Mouse (Mus musculus): Measurements from ENCODE around the gene Snx27. TPM values are rescaled to one million over a fixed set of nuclear protein-coding genes. Genes with fewer than 3 reads are reported as not detected.

Gene Snx27
- polyA plus RNA-seq (2016; fragmentation: Nextera tagmentation; extraction: Ambion mirVana): 41.2 and 46.5 TPM in 2 replicates

GRCm38 (mm10) chr3:94582456-94582891 lies at the start of gene Snx27:
Snx27 (minus strand) TSS chr3:94582716.
- WGBS: under 1% methylated on average over 42 of the region's 42 CpGs
- Histone ChIP-seq H3K4me3 (peak within 1 kb of the TSS; percentile 94), H3K27ac (peak within 1 kb of the TSS; percentile 96), H3K27me3 (ENCODE audit: poor library complexity, severe bottlenecking) (no peaks in the 10 kb centered on the region), H3K9me3 (no peaks in the 10 kb centered on the region), H3K36me3 (replicated peaks) (no peaks in the 10 kb centered on the region), H3K4me1 (peaks cover 32% of the 10 kb centered on the region)
- peak; percentile 90 for DNase-seq (ENCODE audit: extremely low spot score, low spot score)

GRCm38 (mm10) chr3:94629876-94630275 lies 47.4 kb upstream of the Snx27 start:
- no peaks in the 10 kb centered on the region for H3K4me1 ChIP-seq
- 88% methylated on average over 3 of the region's 3 CpGs for WGBS
- H3K36me3 ChIP-seq (replicated peaks): no peaks in the 10 kb centered on the region
- no peak overlapping the region for H3K27ac ChIP-seq
- H3K27me3 ChIP-seq (ENCODE audit: poor library complexity, severe bottlenecking): no peaks in the 10 kb centered on the region
- H3K9me3 ChIP-seq: no peaks in the 10 kb centered on the region
- no peak overlapping the region for H3K4me3 ChIP-seq
- DNase-seq (ENCODE audit: extremely low spot score, low spot score): no peak

- WGBS: 90% methylated on average over 5 of the region's 5 CpGs
- Histone ChIP-seq H3K4me3 (no peak overlapping the region), H3K9me3 (no peaks in the 10 kb centered on the region), H3K36me3 (replicated peaks) (no peaks in the 10 kb centered on the region), H3K4me1 (no peaks in the 10 kb centered on the region), H3K27me3 (ENCODE audit: poor library complexity, severe bottlenecking) (no peaks in the 10 kb centered on the region), H3K27ac (no peak overlapping the region)
- no peak for DNase-seq (ENCODE audit: extremely low spot score, low spot score)
These were observed 46.2 kb upstream of the Snx27 start for GRCm38 (mm10) chr3:94628712-94629111.

GRCm38 (mm10) chr3:94624281-94624680 lies 41.8 kb upstream of the Snx27 start:
- Histone ChIP-seq H3K27me3 (ENCODE audit: poor library complexity, severe bottlenecking) (no peaks in the 10 kb centered on the region), H3K4me1 (no peaks in the 10 kb centered on the region), H3K27ac (no peak overlapping the region), H3K36me3 (replicated peaks) (no peaks in the 10 kb centered on the region), H3K4me3 (no peak overlapping the region), H3K9me3 (no peaks in the 10 kb centered on the region)
- DNase-seq (ENCODE audit: extremely low spot score, low spot score): no peak
- WGBS: 90% methylated on average over 4 of the region's 4 CpGs

- Histone ChIP-seq H3K27me3 (ENCODE audit: poor library complexity, severe bottlenecking) (no peaks in the 10 kb centered on the region), H3K27ac (0 out of 2 replicates have a peak overlapping the region, but pooled peaks have one; percentile 42), H3K36me3 (replicated peaks) (no peaks in the 10 kb centered on the region), H3K4me3 (no peak overlapping the region), H3K4me1 (no peaks in the 10 kb centered on the region), H3K9me3 (no peaks in the 10 kb centered on the region)
- WGBS: 93% methylated on average over 10 of the region's 10 CpGs
- no peak for DNase-seq (ENCODE audit: extremely low spot score, low spot score)
These were observed 40.0 kb upstream of the Snx27 start for GRCm38 (mm10) chr3:94622550-94622949.

GRCm38 (mm10) chr3:94621740-94622507 lies 39.4 kb upstream of the Snx27 start:
- Histone ChIP-seq H3K9me3 (no peaks in the 10 kb centered on the region), H3K4me1 (no peaks in the 10 kb centered on the region), H3K27me3 (ENCODE audit: poor library complexity, severe bottlenecking) (no peaks in the 10 kb centered on the region), H3K4me3 (no peak overlapping the region), H3K27ac (peak overlapping the region; percentile 42; the same call in 1 of the 2 replicates), H3K36me3 (replicated peaks) (no peaks in the 10 kb centered on the region)
- DNase-seq (ENCODE audit: extremely low spot score, low spot score): no peak
- WGBS: 90% methylated on average over 11 of the region's 11 CpGs

- WGBS: 68% methylated on average over 4 of the region's 4 CpGs
- no peak overlapping the region for H3K27ac ChIP-seq
- peaks cover 9% of the 10 kb centered on the region for H3K4me1 ChIP-seq
- H3K4me3 ChIP-seq: no peak overlapping the region
- peak; percentile 21 for DNase-seq (ENCODE audit: extremely low spot score, low spot score)
- H3K9me3 ChIP-seq: no peaks in the 10 kb centered on the region
- no peaks in the 10 kb centered on the region for H3K27me3 ChIP-seq (ENCODE audit: poor library complexity, severe bottlenecking)
- H3K36me3 ChIP-seq (replicated peaks): no peaks in the 10 kb centered on the region
These were observed 34.2 kb upstream of the Snx27 start for GRCm38 (mm10) chr3:94616717-94617116.

GRCm38 (mm10) chr3:94613258-94613878 lies 30.9 kb upstream of the Snx27 start:
- DNase-seq (ENCODE audit: extremely low spot score, low spot score): no peak
- H3K9me3 ChIP-seq: no peaks in the 10 kb centered on the region
- H3K27me3 ChIP-seq (ENCODE audit: poor library complexity, severe bottlenecking): no peaks in the 10 kb centered on the region
- WGBS: 64% methylated on average over 7 of the region's 7 CpGs
- no peak overlapping the region for H3K4me3 ChIP-seq
- no peak overlapping the region for H3K27ac ChIP-seq
- H3K36me3 ChIP-seq (replicated peaks): no peaks in the 10 kb centered on the region
- H3K4me1 ChIP-seq: peaks cover 9% of the 10 kb centered on the region

GRCm38 (mm10) chr3:94612274-94612673 lies 29.8 kb upstream of the Snx27 start:
- Histone ChIP-seq H3K27ac (no peak overlapping the region), H3K36me3 (replicated peaks) (no peaks in the 10 kb centered on the region), H3K4me1 (peaks cover 9% of the 10 kb centered on the region), H3K9me3 (no peaks in the 10 kb centered on the region), H3K27me3 (ENCODE audit: poor library complexity, severe bottlenecking) (no peaks in the 10 kb centered on the region), H3K4me3 (no peak overlapping the region)
- no peak for DNase-seq (ENCODE audit: extremely low spot score, low spot score)
- 81% methylated on average over 1 of the region's 1 CpGs for WGBS

GRCm38 (mm10) chr3:94611834-94612233 lies 29.3 kb upstream of the Snx27 start:
- Histone ChIP-seq H3K27ac (no peak overlapping the region), H3K4me3 (no peak overlapping the region), H3K27me3 (ENCODE audit: poor library complexity, severe bottlenecking) (no peaks in the 10 kb centered on the region), H3K4me1 (peaks cover 9% of the 10 kb centered on the region), H3K9me3 (no peaks in the 10 kb centered on the region), H3K36me3 (replicated peaks) (no peaks in the 10 kb centered on the region)
- DNase-seq (ENCODE audit: extremely low spot score, low spot score): no peak
- WGBS: 87% methylated on average over 5 of the region's 5 CpGs

GRCm38 (mm10) chr3:94611343-94611742 lies 28.8 kb upstream of the Snx27 start:
- H3K4me1 ChIP-seq: peaks cover 9% of the 10 kb centered on the region
- no peaks in the 10 kb centered on the region for H3K27me3 ChIP-seq (ENCODE audit: poor library complexity, severe bottlenecking)
- no peak overlapping the region for H3K4me3 ChIP-seq
- 82% methylated on average over 4 of the region's 4 CpGs for WGBS
- DNase-seq (ENCODE audit: extremely low spot score, low spot score): no peak
- no peaks in the 10 kb centered on the region for H3K9me3 ChIP-seq
- H3K36me3 ChIP-seq (replicated peaks): no peaks in the 10 kb centered on the region
- H3K27ac ChIP-seq: no peak overlapping the region

- WGBS: 75% methylated on average over 2 of the region's 2 CpGs
- no peak for DNase-seq (ENCODE audit: extremely low spot score, low spot score)
- H3K27me3 ChIP-seq (ENCODE audit: poor library complexity, severe bottlenecking): no peaks in the 10 kb centered on the region
These were observed 28.1 kb upstream of the Snx27 start for GRCm38 (mm10) chr3:94610581-94610980.

GRCm38 (mm10) chr3:94609621-94610020 lies 27.1 kb upstream of the Snx27 start:
- WGBS: 96% methylated on average over 3 of the region's 3 CpGs
- Histone ChIP-seq H3K36me3 (replicated peaks) (no peaks in the 10 kb centered on the region), H3K9me3 (no peaks in the 10 kb centered on the region), H3K27me3 (ENCODE audit: poor library complexity, severe bottlenecking) (no peaks in the 10 kb centered on the region), H3K27ac (no peak overlapping the region), H3K4me3 (no peak overlapping the region), H3K4me1 (peaks cover 9% of the 10 kb centered on the region)
- no peak for DNase-seq (ENCODE audit: extremely low spot score, low spot score)

More at GRCm38 (mm10) chr3:94610581-94610980, 28.1 kb upstream of the Snx27 start:
- no peaks in the 10 kb centered on the region for H3K36me3 ChIP-seq (replicated peaks)
- no peaks in the 10 kb centered on the region for H3K9me3 ChIP-seq
- no peak overlapping the region for H3K4me3 ChIP-seq
- no peak overlapping the region for H3K27ac ChIP-seq
- H3K4me1 ChIP-seq: peaks cover 9% of the 10 kb centered on the region
